Mouse (Mus musculus): ENCODE measurements around the gene Zdhhc6. TPM values are rescaled to one million over a fixed set of nuclear protein-coding genes. Genes with fewer than 3 reads are reported as not detected.

Zdhhc6 gene
- polyA plus RNA-seq, 1 experiment from 2014 or later: 67.0 TPM

- H3K4me2 ChIP-seq: peak overlapping the region; percentile 98
- H3K27ac ChIP-seq (replicated peaks): peak overlapping the region; percentile 80
- peaks cover 21% of the 10 kb centered on the region for H3K4me1 ChIP-seq
- H3K36me3 ChIP-seq: no peaks in the 10 kb centered on the region
- peak; percentile 75 for ATAC-seq (ENCODE audit: low FRiP score)
- peak overlapping the region; percentile 54 for H3K4me3 ChIP-seq (replicated peaks)
- H3K27me3 ChIP-seq (replicated peaks): no peaks in the 10 kb centered on the region
- peak overlapping the region; percentile 67 for H3K9ac ChIP-seq (replicated peaks)
- H3K9me3 ChIP-seq (replicated peaks): no peaks in the 10 kb centered on the region
- 10% methylated on average over 5 of the region's 5 CpGs for WGBS
These were observed 61.3 kb downstream of the Zdhhc6 start for GRCm38 (mm10) chr19:55254513-55255016.

DNA sequence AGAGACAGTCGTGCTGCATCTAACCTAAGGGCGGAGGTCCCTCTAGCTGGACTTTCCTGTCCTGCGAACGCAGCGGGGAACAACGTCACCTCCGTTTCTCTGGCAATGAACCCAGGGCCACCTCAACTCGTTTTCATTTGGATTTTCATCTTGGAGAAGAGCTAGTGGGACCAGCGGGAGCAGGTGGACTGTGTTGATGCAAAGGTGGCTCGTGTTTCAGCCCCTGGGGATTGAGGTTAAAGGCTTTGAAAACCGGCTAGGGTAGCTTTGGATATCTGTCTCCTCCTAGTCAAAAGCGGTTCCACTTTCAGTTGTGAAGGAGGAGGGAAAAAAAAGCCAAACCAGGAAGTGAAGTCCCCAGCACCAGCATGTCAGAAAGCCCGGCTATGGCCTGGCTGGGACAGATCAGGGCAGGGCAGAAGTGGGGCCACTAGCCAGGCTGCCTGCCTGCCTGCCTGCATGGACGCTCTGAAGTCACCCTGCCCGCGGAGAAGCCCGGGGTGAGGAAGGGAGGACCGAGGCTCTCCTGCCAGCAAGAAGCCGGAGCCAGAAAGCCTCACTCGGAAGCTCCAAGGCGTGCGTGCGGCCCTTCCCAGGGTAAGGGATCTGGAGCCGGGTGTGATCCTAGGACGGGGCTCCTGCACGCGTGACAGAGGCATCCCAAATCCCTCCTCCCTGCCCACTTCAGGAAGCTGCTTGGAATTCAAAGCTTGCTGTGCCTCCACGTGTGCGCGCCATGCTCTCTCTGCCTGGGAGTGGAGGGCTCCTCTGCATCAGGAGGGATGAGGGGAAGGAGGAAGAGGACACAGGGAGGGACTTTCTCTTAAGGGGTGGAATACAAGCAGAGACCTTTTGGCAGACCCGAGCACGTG is 62.0 kb downstream of the Zdhhc6 start:
- H3K9ac ChIP-seq (replicated peaks): peak overlapping the region; percentile 67
- peak; percentile 77 for ATAC-seq (ENCODE audit: low FRiP score)
- H3K4me1 ChIP-seq: peaks cover 21% of the 10 kb centered on the region
- H3K4me2 ChIP-seq: peak overlapping the region; percentile 98
- H3K4me3 ChIP-seq (replicated peaks): peak overlapping the region; percentile 54
- H3K27ac ChIP-seq (replicated peaks): peak overlapping the region; percentile 80
- no peaks in the 10 kb centered on the region for H3K36me3 ChIP-seq
- H3K27me3 ChIP-seq (replicated peaks): no peaks in the 10 kb centered on the region
- no peaks in the 10 kb centered on the region for H3K9me3 ChIP-seq (replicated peaks)
- WGBS: under 1% methylated on average over 32 of the region's 32 CpGs

DNA sequence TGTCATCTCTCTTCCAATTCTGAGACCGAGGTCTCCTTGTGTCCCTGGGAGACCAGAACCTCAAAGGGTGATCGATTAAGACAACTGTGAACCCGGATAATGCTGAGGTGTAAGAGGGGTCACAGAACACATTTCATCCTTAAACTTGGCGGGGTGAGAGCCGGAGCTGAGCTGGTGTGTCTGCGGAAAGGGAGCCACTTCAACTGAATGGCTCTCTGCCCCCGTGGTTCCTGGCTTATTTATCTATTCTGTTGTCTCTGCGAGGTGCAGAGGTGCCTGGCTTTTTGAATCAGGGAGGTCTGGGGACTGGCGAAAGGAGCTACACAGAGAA is 62.6 kb downstream of the Zdhhc6 start:
- Histone ChIP-seq H3K9me3 (replicated peaks) (no peaks in the 10 kb centered on the region), H3K4me1 (peaks cover 21% of the 10 kb centered on the region), H3K27me3 (replicated peaks) (no peaks in the 10 kb centered on the region), H3K36me3 (no peaks in the 10 kb centered on the region), H3K4me2 (peak overlapping the region; percentile 98), H3K4me3 (replicated peaks) (peak overlapping the region; percentile 54), H3K9ac (replicated peaks) (peak overlapping the region; percentile 67), H3K27ac (replicated peaks) (peak overlapping the region; percentile 80)
- 3% methylated on average over 9 of the region's 9 CpGs for WGBS
- 0 out of 2 replicates have a peak, but pooled peaks have one; percentile 11 for ATAC-seq (ENCODE audit: low FRiP score)

DNA sequence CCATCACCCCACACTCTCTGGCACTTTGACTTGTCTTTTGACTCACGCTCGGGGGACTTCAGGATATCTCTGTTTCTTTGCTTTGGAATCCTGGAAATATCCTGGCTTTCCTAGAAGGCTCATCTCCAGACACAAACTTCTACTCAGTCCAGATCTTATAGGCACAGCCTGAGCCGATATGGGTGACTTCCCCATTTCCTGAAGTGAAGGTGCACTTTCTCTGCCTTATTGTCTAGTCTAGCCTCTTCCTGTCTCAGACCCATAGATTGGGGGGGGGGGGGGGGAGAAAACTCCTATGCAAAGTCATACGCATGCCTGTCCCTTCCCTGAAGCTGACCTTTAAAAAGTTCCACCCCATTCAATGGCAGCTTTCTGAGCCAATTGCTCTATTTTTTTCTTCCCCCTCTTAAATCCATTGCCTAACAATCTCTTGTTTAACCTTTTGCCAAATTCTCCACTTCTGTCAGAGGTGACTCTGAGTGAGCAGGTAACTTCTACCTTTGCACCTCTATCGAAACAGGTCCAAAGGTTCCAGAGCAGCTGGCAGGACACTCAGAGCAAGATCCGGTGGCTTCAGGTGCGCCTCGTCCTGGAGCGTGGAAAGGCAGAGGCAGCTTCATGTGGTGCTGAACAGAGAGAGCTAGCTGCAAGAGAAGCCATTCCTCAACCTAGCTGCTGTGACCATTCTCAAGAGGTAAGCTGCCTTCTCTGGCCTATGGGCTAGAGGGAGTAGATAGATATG is 64.3 kb downstream of the Zdhhc6 start, which contains the start of gene Acsl5:
Gene Acsl5, plus strand, starts transcription at position 556 of the 742 bp plus-strand sequence.
- Histone ChIP-seq H3K4me3 (replicated peaks) (no peak within 1 kb of the TSS), H3K36me3 (no peaks in the 10 kb centered on the region), H3K27ac (replicated peaks) (no peak within 1 kb of the TSS), H3K27me3 (replicated peaks) (no peaks in the 10 kb centered on the region), H3K9ac (replicated peaks) (no peak within 1 kb of the TSS), H3K9me3 (replicated peaks) (no peaks in the 10 kb centered on the region), H3K4me1 (peaks cover 21% of the 10 kb centered on the region), H3K4me2 (no peak within 1 kb of the TSS)
- 95% methylated on average over 9 of the region's 9 CpGs for WGBS
- no peak for ATAC-seq (ENCODE audit: low FRiP score)

- Histone ChIP-seq H3K27me3 (replicated peaks) (no peaks in the 10 kb centered on the region), H3K9me3 (replicated peaks) (no peaks in the 10 kb centered on the region), H3K9ac (replicated peaks) (no peak overlapping the region), H3K4me2 (no peak overlapping the region), H3K4me1 (peaks cover 21% of the 10 kb centered on the region), H3K36me3 (no peaks in the 10 kb centered on the region), H3K4me3 (replicated peaks) (no peak overlapping the region), H3K27ac (replicated peaks) (no peak overlapping the region)
- ATAC-seq (ENCODE audit: low FRiP score): no peak
- WGBS: 84% methylated on average over 5 of the region's 5 CpGs
These were observed 65.4 kb downstream of the Zdhhc6 start for GRCm38 (mm10) chr19:55250451-55250850.

GRCm38 (mm10) chr19:55247991-55248520 is 67.8 kb downstream of the Zdhhc6 start:
- WGBS: 81% methylated on average over 9 of the region's 9 CpGs
- H3K27me3 ChIP-seq (replicated peaks): no peaks in the 10 kb centered on the region
- no peaks in the 10 kb centered on the region for H3K36me3 ChIP-seq
- peaks cover 9% of the 10 kb centered on the region for H3K4me1 ChIP-seq
- H3K9me3 ChIP-seq (replicated peaks): no peaks in the 10 kb centered on the region
- no peak overlapping the region for H3K4me2 ChIP-seq
- no peak overlapping the region for H3K9ac ChIP-seq (replicated peaks)
- ATAC-seq (ENCODE audit: low FRiP score): no peak
- no peak overlapping the region for H3K4me3 ChIP-seq (replicated peaks)
- H3K27ac ChIP-seq (replicated peaks): no peak overlapping the region

DNA sequence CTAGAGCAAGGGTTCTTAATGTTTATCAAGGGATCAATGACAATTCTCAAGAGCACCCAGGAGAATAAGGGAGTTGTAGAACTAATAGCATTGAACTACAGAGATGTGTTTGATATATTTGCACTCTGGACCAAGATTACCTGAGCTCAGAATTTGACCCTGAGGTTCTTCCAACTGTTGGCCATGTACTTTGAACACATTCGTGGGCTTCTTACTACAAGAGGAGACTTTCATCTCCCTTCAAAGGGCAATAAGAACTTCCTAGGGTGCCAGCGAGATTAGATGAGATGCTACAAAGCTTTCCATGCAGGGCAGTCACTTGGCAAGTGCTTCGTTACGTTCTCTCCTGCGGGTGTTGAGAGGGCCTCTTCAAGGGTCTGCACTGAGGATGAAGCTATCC is 68.3 kb downstream of the Zdhhc6 start:
- H3K36me3 ChIP-seq: no peaks in the 10 kb centered on the region
- no peak overlapping the region for H3K9ac ChIP-seq (replicated peaks)
- ATAC-seq (ENCODE audit: low FRiP score): no peak
- 84% methylated on average over 5 of the region's 5 CpGs for WGBS
- H3K9me3 ChIP-seq (replicated peaks): no peaks in the 10 kb centered on the region
- no peaks in the 10 kb centered on the region for H3K27me3 ChIP-seq (replicated peaks)
- H3K27ac ChIP-seq (replicated peaks): no peak overlapping the region
- no peak overlapping the region for H3K4me2 ChIP-seq
- 0 out of 2 replicates have a peak, but pooled peaks cover 6% of the 10 kb centered on the region for H3K4me1 ChIP-seq
- H3K4me3 ChIP-seq (replicated peaks): no peak overlapping the region

- Histone ChIP-seq H3K36me3 (no peaks in the 10 kb centered on the region), H3K4me1 (0 out of 2 replicates have a peak, but pooled peaks cover 6% of the 10 kb centered on the region)
- ATAC-seq (ENCODE audit: low FRiP score): no peak
These were observed 71.0 kb downstream of the Zdhhc6 start for GRCm38 (mm10) chr19:55244791-55245231.

DNA sequence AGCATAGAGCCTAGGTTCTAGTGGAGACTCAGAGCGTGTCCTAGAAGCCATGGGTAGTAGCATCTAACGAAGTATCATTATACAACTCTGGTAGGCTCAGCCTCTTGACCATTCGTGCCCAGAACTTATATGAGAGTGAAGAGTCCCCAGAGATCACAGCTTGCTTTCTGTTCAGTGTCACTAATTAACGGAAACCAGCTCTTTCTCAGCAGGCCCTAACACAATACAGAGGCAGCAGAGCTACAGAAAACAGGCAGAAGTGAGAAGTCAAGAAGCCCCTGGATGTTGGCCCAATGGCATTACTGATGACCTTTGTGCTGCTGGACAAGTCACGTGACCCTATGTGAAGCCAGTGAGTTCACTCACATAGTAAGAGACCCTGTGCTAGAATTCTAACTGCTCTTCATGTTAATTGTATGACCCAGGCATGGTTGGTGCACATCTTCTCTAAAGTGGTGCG is 74.6 kb downstream of the Zdhhc6 start, which contains the start of gene Gucy2g:
Gene Gucy2g, minus strand, starts transcription at position 51 of the 460 bp plus-strand sequence.
- Histone ChIP-seq H3K4me1 (0 out of 2 replicates have a peak, but pooled peaks cover 6% of the 10 kb centered on the region), H3K27me3 (replicated peaks) (no peaks in the 10 kb centered on the region), H3K4me3 (replicated peaks) (no peak within 1 kb of the TSS), H3K4me2 (no peak within 1 kb of the TSS), H3K36me3 (no peaks in the 10 kb centered on the region), H3K9ac (replicated peaks) (no peak within 1 kb of the TSS), H3K27ac (replicated peaks) (no peak within 1 kb of the TSS), H3K9me3 (replicated peaks) (no peaks in the 10 kb centered on the region)
- no peak for ATAC-seq (ENCODE audit: low FRiP score)
- 83% methylated on average over 6 of the region's 6 CpGs for WGBS

More at GRCm38 (mm10) chr19:55244791-55245231, 71.0 kb downstream of the Zdhhc6 start:
- WGBS: 23% methylated on average over 7 of the region's 7 CpGs
- Histone ChIP-seq H3K27me3 (replicated peaks) (no peaks in the 10 kb centered on the region), H3K4me2 (no peak overlapping the region), H3K27ac (replicated peaks) (no peak overlapping the region), H3K9ac (replicated peaks) (no peak overlapping the region), H3K4me3 (replicated peaks) (no peak overlapping the region), H3K9me3 (replicated peaks) (no peaks in the 10 kb centered on the region)

- no peak overlapping the region for H3K4me2 ChIP-seq
- H3K4me3 ChIP-seq (replicated peaks): no peak overlapping the region
- H3K4me1 ChIP-seq: 0 out of 2 replicates have a peak, but pooled peaks cover 2% of the 10 kb centered on the region
- WGBS: 75% methylated on average over 6 of the region's 6 CpGs
- no peaks in the 10 kb centered on the region for H3K27me3 ChIP-seq (replicated peaks)
- H3K9me3 ChIP-seq (replicated peaks): no peaks in the 10 kb centered on the region
- ATAC-seq (ENCODE audit: low FRiP score): no peak
- no peak overlapping the region for H3K27ac ChIP-seq (replicated peaks)
- no peak overlapping the region for H3K9ac ChIP-seq (replicated peaks)
- no peaks in the 10 kb centered on the region for H3K36me3 ChIP-seq
These were observed 75.9 kb downstream of the Zdhhc6 start for GRCm38 (mm10) chr19:55239766-55240426.

GRCm38 (mm10) chr19:55236564-55236963 is 79.3 kb downstream of the Zdhhc6 start:
- 85% methylated on average over 5 of the region's 5 CpGs for WGBS
- H3K4me3 ChIP-seq (replicated peaks): no peak overlapping the region

More at GRCm38 (mm10) chr19:55236564-55236963, 79.3 kb downstream of the Zdhhc6 start:
- Histone ChIP-seq H3K4me1 (no peaks in the 10 kb centered on the region), H3K4me2 (no peak overlapping the region), H3K36me3 (no peaks in the 10 kb centered on the region), H3K27me3 (replicated peaks) (no peaks in the 10 kb centered on the region), H3K9me3 (replicated peaks) (no peaks in the 10 kb centered on the region), H3K9ac (replicated peaks) (no peak overlapping the region), H3K27ac (replicated peaks) (no peak overlapping the region)
- ATAC-seq (ENCODE audit: low FRiP score): no peak
